Mouse (Mus musculus) liver, embryonic 16.5 days (tissue): ENCODE data around the gene Fam160b1. TPM values are rescaled to one million over a fixed set of nuclear protein-coding genes. Genes with fewer than 3 reads are reported as not detected.

Experiments
- ATAC-seq: fragments of 200-750 bp; cut with Nextera tagmentation; 2 replicates; pipeline ENCODE4 v1.8.0; 2017; ENCODE audit warnings: low read depth, mild to moderate bottlenecking, moderate number of reproducible peaks, moderate library complexity
- H3K27ac ChIP-seq: fragments of 300-500 bp; sonication (generic); 2 replicates; pipeline ENCODE4 v1.5.1; 2014; ENCODE audit warnings: mild to moderate bottlenecking, low read length
- H3K27me3 ChIP-seq: fragments of 300-500 bp; sonication (generic); 2 replicates; pipeline ENCODE4 v1.6.1; 2014; ENCODE audit warnings: low read depth, low read length, mixed read lengths; ENCODE audit not compliant: control insufficient read depth, insufficient read depth
- H3K36me3 ChIP-seq: fragments of 300-500 bp; sonication (generic); 2 replicates; pipeline ENCODE4 v1.6.1; 2014; ENCODE audit warnings: mild to moderate bottlenecking; ENCODE audit not compliant: control insufficient read depth, insufficient read depth
- H3K4me1 ChIP-seq: fragments of 300-500 bp; sonication (generic); 2 replicates; pipeline ENCODE4 v1.6.1; 2014; ENCODE audit warnings: low read depth, low read length, mixed read lengths; ENCODE audit not compliant: control insufficient read depth
- H3K4me2 ChIP-seq: fragments of 300-500 bp; sonication (generic); 2 replicates; pipeline ENCODE4 v1.6.1; 2014; ENCODE audit warnings: low read depth, low read length, mixed read lengths
- H3K4me3 ChIP-seq: fragments of 300-500 bp; sonication (generic); 2 replicates; pipeline ENCODE4 v1.5.1; 2014; ENCODE audit warnings: low read depth, mild to moderate bottlenecking, low read length
- H3K9ac ChIP-seq: fragments of 300-500 bp; sonication (generic); 2 replicates; pipeline ENCODE4 v1.6.1; 2014; ENCODE audit warnings: low read depth, low read length
- H3K9me3 ChIP-seq: fragments of 300-500 bp; sonication (generic); replicated peaks from 2 replicates; pipeline ENCODE4 v1.6.1; 2016; ENCODE audit warnings: low read length; ENCODE audit not compliant: control insufficient read depth
- WGBS: fragments of 180-500 bp; shearing (Covaris S2); extraction: QIAGEN DNeasy Blood & Tissue Kit; methylation state at CpG from one replicate; pipeline ENCODE4 v1.1.7; 2014; ENCODE audit not compliant: insufficient replicate concordance; 5-methylcytosine and 5-hydroxymethylcytosine counted together
- polyA plus RNA-seq: library from polyadenylated mRNA; unstranded; fragments of >200 nt; fragmentation: Nextera tagmentation; extraction: Ambion mirVana; gene quantifications from 2 replicates; pipeline ENCODE4 v1.2.1, GENCODE M21; 2015

Fam160b1 gene
- polyA plus RNA-seq, 1 experiment from 2014 or later, result 7.2 TPM

DNA sequence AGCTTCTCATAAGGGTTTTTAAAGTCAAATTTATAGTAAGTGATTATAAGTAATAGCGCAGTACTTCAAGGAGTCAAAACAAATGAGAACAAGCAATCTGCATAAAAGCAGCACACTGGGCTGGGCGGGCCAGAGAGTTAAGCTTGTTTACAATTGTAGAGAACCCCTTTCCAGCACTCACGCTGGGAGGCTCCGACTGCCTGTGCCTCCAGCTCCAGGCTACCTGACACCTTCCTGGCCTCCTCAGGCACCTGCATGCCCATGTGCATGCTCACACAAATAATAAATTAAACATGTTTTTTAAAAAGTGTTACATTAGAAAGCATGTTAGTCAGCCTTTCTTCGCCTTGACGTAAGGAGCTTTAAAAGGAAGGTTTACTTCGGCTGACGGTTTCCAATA, 25.3 kb upstream of the Fam160b1 start:
- 79% methylated on average over 8 of the region's 8 CpGs for WGBS
- H3K36me3 ChIP-seq, result no peaks in the 10 kb centered on the region
- H3K9ac ChIP-seq, result no peak overlapping the region
- H3K4me1 ChIP-seq, result no peaks in the 10 kb centered on the region
- H3K27ac ChIP-seq, result no peak overlapping the region
- H3K27me3 ChIP-seq, result no peaks in the 10 kb centered on the region
- no peak overlapping the region for H3K4me2 ChIP-seq
- H3K9me3 ChIP-seq, result no peaks in the 10 kb centered on the region
- no peak for ATAC-seq
- no peak overlapping the region for H3K4me3 ChIP-seq

DNA sequence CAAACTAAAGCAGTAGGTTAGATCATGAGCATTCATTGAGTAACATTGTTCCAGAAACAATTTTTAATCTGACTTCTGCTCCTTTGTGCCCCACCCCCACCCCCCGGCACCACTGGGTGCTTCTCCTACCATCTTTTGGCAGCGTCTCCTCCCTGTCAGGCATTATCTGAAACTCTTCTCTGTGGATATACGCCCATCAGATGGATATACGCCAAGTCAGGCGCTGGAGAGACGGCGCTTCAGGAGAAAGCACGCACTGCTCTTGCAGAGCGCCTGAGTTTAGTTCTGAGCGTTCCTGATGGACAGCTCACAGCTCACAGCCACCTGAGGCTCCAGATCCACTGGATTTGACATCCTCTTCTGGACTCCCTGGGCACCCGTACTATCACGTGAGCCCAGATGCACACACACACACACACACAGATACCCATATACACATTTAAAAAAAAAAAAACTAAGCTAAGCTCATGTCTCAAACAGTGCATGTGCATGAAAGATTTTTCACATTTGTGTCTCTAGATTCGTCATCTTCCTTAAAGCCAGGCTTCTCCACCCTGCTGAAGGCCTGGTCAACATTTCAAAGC, 21.1 kb upstream of the Fam160b1 start:
- no peak overlapping the region for H3K4me3 ChIP-seq
- H3K27ac ChIP-seq, result no peak overlapping the region
- 58% methylated on average over 13 of the region's 13 CpGs for WGBS
- no peaks in the 10 kb centered on the region for H3K27me3 ChIP-seq
- no peaks in the 10 kb centered on the region for H3K4me1 ChIP-seq
- no peak for ATAC-seq
- no peak overlapping the region for H3K9ac ChIP-seq
- no peak overlapping the region for H3K4me2 ChIP-seq
- no peaks in the 10 kb centered on the region for H3K9me3 ChIP-seq
- no peaks in the 10 kb centered on the region for H3K36me3 ChIP-seq

DNA sequence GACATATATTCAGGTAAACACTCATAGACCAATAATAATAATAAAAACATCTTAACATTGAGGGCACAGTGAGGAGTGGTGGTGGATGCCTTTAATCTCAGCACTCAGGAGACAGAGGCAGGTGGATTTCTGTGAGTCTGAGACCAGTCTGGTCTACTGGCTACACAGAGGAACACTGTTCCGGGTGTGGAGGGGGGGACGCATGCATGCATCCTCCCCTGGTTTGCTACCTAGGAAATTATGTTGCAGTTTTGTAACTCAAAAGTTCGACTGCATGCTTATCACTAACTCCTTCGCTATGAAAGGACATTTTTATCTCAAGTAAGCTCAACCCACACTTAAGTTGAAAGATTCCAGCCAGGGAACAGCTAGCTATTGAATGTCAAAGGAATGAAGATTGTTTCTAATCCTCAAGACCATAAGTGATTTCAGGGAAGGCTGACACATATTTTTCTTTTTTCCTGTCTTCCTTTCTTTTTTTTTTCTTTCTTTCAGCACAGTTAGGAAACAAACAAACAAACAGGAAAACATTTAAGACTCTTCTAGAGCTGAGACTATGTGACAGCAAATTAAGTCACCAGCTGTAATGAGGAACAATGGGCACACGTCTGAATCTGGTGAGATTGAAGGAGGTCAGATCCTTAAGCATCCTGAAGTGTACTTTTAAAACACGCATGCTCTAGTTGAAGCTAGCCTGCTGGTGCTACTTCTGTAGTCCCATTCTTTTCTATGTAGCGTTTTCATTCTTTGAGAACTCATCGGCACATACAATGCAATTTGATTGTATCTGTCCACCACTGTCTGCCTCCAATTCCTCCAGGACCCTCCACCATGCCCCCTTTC, 19.4 kb upstream of the Fam160b1 start:
- Histone ChIP-seq H3K4me3 (no peak overlapping the region), H3K27me3 (no peaks in the 10 kb centered on the region), H3K36me3 (no peaks in the 10 kb centered on the region), H3K27ac (no peak overlapping the region), H3K9me3 (no peaks in the 10 kb centered on the region), H3K4me1 (no peaks in the 10 kb centered on the region), H3K4me2 (no peak overlapping the region), H3K9ac (no peak overlapping the region)
- ATAC-seq, result no peak
- 55% methylated on average over 8 of the region's 8 CpGs for WGBS

DNA sequence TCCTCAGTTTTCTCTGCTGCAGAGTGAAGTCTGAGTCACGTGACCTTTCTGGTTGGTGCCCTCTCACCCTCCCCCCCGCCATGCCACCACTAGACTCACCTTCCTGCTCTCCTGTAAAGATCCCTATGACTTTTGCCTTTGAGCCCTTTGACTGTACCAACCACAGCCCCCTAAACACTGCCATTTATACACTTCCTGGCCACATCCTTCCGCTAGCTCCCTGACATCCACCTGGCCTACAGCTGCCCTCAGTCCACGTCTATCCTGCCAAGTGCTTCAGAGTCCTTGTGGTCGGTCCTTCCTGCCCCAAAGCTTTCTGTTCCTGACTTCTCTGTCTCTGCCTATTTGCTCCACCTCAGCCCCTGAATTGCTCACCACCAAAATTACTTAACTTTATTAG, 16.6 kb upstream of the Fam160b1 start:
- Histone ChIP-seq H3K9me3 (no peaks in the 10 kb centered on the region), H3K4me1 (no peaks in the 10 kb centered on the region), H3K4me3 (no peak overlapping the region), H3K4me2 (no peak overlapping the region), H3K27me3 (no peaks in the 10 kb centered on the region), H3K36me3 (no peaks in the 10 kb centered on the region), H3K9ac (no peak overlapping the region), H3K27ac (no peak overlapping the region)
- no peak for ATAC-seq
- 30% methylated on average over 5 of the region's 5 CpGs for WGBS

DNA sequence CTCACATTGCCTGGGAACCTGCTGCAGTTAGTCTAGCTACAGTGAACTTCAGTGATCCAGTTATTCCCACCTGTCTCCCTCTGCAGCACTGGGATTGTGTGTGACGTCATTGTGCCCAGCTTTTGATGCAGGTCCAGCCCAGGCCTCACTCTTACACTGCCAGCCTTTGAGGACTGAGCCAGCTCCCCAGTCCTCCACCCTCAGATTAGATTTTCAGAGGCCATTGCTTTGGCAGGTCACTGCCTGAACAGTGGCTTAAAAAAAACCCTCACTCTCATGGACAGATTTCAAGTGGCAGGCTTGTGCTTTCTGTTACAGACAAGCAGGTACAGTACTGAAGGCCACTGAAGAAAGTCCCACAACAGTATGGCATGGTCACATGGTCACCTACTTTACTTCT, 15.8 kb upstream of the Fam160b1 start:
- Histone ChIP-seq H3K27me3 (no peaks in the 10 kb centered on the region), H3K9ac (no peak overlapping the region), H3K9me3 (no peaks in the 10 kb centered on the region), H3K4me1 (no peaks in the 10 kb centered on the region), H3K36me3 (no peaks in the 10 kb centered on the region), H3K27ac (no peak overlapping the region), H3K4me3 (no peak overlapping the region), H3K4me2 (no peak overlapping the region)
- ATAC-seq, result no peak
- WGBS, result 58% methylated on average over 1 of the region's 1 CpGs

DNA sequence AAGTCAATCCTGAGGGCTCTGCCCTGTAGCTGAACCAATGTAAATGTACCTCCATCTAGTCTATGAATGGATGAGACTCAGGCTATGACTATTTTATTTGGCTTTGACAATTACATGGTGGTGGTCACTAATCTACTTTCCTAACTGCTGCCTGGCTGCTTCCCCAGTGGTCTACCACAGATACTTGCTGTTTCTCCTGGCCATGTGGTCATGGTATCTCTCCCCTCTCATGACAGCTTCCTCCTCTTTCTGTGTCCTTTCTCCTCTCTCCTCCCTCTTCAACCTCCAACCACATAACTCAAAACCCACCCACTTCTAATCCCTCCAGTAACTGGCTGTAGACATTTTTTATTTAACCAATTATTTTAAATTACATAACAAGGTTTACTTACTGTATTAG, 11.4 kb upstream of the Fam160b1 start:
- no peak overlapping the region for H3K9ac ChIP-seq
- H3K27ac ChIP-seq, result no peak overlapping the region
- no peaks in the 10 kb centered on the region for H3K4me1 ChIP-seq
- no peak overlapping the region for H3K4me2 ChIP-seq
- no peak for ATAC-seq
- H3K9me3 ChIP-seq, result no peaks in the 10 kb centered on the region
- H3K36me3 ChIP-seq, result no peaks in the 10 kb centered on the region
- no peaks in the 10 kb centered on the region for H3K27me3 ChIP-seq
- no peak overlapping the region for H3K4me3 ChIP-seq

DNA sequence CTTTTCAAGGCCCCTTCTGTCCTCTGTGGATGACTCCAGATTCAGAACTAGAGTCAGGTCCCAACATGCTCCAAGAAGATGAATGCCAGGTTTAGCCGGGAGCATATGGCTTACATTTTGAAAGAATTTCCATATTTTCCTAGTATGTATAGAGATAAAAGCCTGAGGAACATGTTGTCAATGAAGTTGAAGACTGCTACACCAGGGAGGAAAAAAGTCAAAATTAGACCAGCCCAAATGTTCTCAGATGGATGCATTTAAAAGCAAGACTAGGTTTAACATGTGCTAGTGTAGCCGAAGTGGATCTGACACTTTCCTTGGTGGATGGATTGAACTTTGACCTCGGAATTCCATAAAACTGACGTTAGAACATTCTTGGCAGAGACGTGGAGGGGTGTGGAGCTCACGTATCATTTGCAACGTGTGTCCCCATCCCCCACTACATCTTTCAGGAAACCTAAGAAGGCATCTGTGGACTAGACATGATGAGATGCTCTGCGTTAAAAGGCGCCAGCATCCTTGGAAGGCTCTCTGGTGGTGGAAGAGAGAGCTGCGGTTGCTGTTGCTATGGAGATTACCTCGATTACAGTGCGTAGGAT, 8.0 kb upstream of the Fam160b1 start:
- no peak overlapping the region for H3K4me3 ChIP-seq
- H3K4me2 ChIP-seq, result no peak overlapping the region
- ATAC-seq, result no peak
- H3K36me3 ChIP-seq, result no peaks in the 10 kb centered on the region
- H3K9ac ChIP-seq, result no peak overlapping the region
- WGBS, result 77% methylated on average over 12 of the region's 12 CpGs
- peaks cover 18% of the 10 kb centered on the region for H3K4me1 ChIP-seq
- no peaks in the 10 kb centered on the region for H3K9me3 ChIP-seq
- no peak overlapping the region for H3K27ac ChIP-seq
- no peaks in the 10 kb centered on the region for H3K27me3 ChIP-seq

DNA sequence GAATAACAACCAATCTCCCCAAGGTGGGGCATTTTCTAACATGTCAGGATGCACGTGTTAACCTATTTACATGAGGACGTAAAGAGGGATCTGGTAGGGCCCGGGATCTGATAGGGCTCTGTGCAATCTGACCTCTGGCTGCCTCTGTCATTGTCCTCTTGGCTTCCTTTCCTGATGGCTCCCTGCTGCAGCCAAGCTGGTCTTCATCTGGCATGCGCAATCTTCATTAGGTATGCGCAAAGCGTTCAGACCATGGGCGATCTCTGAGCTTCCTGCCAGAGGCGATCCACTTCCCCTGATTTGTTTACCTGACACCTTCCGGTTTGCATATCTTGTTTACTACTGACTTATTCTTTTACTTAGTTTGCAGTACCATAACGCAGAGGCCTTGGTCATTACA, 7.3 kb upstream of the Fam160b1 start:
- Histone ChIP-seq H3K4me1 (peaks cover 26% of the 10 kb centered on the region), H3K9me3 (no peaks in the 10 kb centered on the region), H3K4me2 (no peak overlapping the region), H3K4me3 (no peak overlapping the region), H3K27ac (no peak overlapping the region), H3K27me3 (no peaks in the 10 kb centered on the region), H3K9ac (no peak overlapping the region), H3K36me3 (no peaks in the 10 kb centered on the region)
- ATAC-seq, result no peak
- WGBS, result 76% methylated on average over 10 of the region's 10 CpGs

DNA sequence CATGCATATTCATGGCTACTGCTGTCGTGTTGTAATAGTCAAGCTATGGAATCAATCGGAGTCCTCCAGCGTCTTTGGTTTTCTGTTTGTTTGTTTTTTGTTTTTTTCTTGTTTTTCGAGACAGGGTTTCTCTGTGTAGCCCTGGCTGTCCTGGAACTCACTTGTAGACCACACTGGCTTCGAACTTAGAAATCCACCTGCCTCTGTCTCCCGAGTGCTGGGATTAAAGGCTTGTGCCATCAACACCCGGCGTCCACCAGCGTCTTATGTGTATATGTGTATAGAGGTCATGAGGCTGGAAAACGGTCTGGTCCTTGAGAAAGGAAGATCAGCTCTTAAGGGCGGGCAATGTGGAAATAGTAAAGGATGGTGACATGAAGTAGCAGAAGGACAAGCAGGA, 6.4 kb upstream of the Fam160b1 start:
- no peak overlapping the region for H3K27ac ChIP-seq
- no peak overlapping the region for H3K4me2 ChIP-seq
- H3K4me3 ChIP-seq, result no peak overlapping the region
- ATAC-seq, result no peak
- peaks cover 34% of the 10 kb centered on the region for H3K4me1 ChIP-seq
- H3K9me3 ChIP-seq, result no peaks in the 10 kb centered on the region
- no peaks in the 10 kb centered on the region for H3K27me3 ChIP-seq
- H3K9ac ChIP-seq, result no peak overlapping the region
- no peaks in the 10 kb centered on the region for H3K36me3 ChIP-seq
- WGBS, result 82% methylated on average over 11 of the region's 11 CpGs
